Mouse (Mus musculus) bone marrow macrophage, adult 2 months (primary cell): Measurements from ENCODE around the gene Hoxc8.

ENCODE experiments used
- CTCF ChIP-seq: IDR thresholded peaks from 2 replicates; pipeline ENCODE4 v1.5.1; 2012; ENCODE audit warnings: low read depth, mild to moderate bottlenecking, low read length, moderate library complexity
- POLR2A ChIP-seq: IDR thresholded peaks from 2 replicates; pipeline ENCODE4 v1.6.1; 2012; ENCODE audit warnings: mild to moderate bottlenecking, low read depth, low read length, borderline replicate concordance

DNA sequence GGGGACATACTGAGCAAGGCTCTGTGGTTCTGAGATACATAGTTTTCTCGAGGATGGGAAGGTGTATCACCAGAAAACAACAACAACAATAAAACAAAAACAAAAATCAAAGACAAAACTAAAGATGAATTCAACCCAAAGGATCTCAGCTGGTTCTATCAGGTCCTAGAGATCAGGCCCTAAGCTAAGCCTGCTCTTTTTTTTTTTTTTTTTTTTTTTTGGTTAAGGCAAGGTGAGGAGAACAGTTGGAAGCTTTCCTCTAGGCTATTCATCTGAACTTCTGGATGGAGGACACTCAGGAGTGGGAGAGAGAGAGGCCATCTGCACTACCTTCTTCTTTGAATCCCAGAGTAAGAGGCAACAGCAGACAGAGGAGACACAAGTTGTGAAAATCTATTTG is 47.2 kb downstream of the Hoxc8 start:
- no peak for TF ChIP-seq CTCF
- TF ChIP-seq POLR2A, result no peak
